Mouse (Mus musculus): ENCODE results near the gene Tmem174. TPM values are rescaled to one million over a fixed set of nuclear protein-coding genes. Genes with fewer than 3 reads are reported as not detected.
A peak's percentile ranks its signal among the peaks of the same experiment; 100 is the strongest.

Tmem174 gene
- polyA plus RNA-seq, 1 experiment, result 0.13 TPM

DNA sequence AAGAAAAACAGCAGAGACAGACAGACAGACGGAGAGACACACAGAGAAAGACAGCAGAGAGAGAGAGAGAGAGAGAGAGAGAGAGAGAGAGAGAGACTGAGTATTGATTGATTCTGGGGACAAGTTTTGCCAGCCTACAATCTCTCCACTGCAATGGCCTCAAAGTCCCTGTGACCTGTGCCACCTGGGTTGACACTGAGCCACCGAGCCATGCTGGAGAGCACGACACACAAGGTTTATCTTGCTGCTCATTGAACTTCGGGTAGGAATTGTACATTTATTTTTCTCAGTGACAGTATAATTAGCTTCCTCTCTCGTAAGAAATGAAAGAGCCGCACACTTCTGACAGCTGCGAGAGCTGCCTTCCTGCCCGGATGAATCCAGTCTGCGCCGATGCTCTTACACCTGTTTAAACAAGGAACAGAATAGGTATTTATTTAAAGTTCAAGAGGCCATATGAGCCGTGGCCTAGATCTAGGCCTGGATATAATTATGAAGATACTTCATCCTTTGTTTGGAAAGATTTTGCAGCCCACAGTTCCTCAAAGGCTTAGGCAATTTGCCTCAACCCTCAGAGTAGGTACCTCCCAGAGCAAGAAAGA lies 43.2 kb downstream of the Tmem174 start:
- Histone ChIP-seq H3K4me3 (ENCODE audit: control insufficient read depth, insufficient read depth, low read length) (no peak overlapping the region), H3K36me3 (ENCODE audit: control insufficient read depth, insufficient read depth, low read length) (no peaks in the 10 kb centered on the region), H3K27me3 (ENCODE audit: control insufficient read depth, insufficient read depth, low read length) (no peaks in the 10 kb centered on the region), H3K27ac (ENCODE audit: control insufficient read depth, insufficient read depth, low read length) (no peak overlapping the region), H3K4me1 (replicated peaks; ENCODE audit: control insufficient read depth, insufficient read depth, low read length) (no peaks in the 10 kb centered on the region)
- no peak for DNase-seq
- TF ChIP-seq CTCF (IDR thresholded peaks at IDR 0.05; ENCODE audit: borderline replicate concordance, control insufficient read depth, extremely low read depth, insufficient read depth, low read length, poor library complexity) (no peak), POLR2A (IDR thresholded peaks at IDR 0.05; ENCODE audit: control insufficient read depth, extremely low read depth, insufficient read depth, low read length, poor library complexity) (no peak)
- WGBS, result 93% methylated on average over 11 of the region's 11 CpGs

DNA sequence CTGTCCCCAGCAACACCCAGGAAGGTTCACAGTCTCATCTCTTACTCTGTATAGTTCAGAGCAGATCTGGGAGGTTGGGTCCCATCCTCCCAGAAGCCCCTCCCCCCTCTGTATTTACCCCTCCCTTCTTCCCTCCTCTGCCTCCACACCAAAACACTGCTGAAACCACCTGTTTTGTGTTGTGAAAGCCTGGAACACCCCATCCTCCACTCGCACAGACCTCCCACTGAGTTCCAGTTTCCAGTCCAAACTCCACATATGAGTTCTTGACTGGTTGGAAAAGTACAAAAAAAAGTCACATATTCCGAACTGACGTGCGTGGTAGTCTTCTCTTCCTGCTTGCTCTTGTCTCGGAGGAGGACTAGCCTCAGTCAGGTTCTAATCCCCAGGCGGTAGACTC lies 45.8 kb downstream of the Tmem174 start:
- no peak for DNase-seq
- H3K36me3 ChIP-seq (ENCODE audit: control insufficient read depth, insufficient read depth, low read length), result no peaks in the 10 kb centered on the region
- H3K4me1 ChIP-seq (replicated peaks; ENCODE audit: control insufficient read depth, insufficient read depth, low read length), result no peaks in the 10 kb centered on the region
- 88% methylated on average over 6 of the region's 6 CpGs for WGBS
- peaks cover 7% of the 10 kb centered on the region; the same call in 1 of the 2 replicates for H3K27me3 ChIP-seq (ENCODE audit: control insufficient read depth, insufficient read depth, low read length)
- H3K4me3 ChIP-seq (ENCODE audit: control insufficient read depth, insufficient read depth, low read length), result no peak overlapping the region
- no peak overlapping the region for H3K27ac ChIP-seq (ENCODE audit: control insufficient read depth, insufficient read depth, low read length)
- no peak for TF ChIP-seq CTCF (IDR thresholded peaks at IDR 0.05; ENCODE audit: borderline replicate concordance, control insufficient read depth, extremely low read depth, insufficient read depth, low read length, poor library complexity)
- TF ChIP-seq POLR2A (IDR thresholded peaks at IDR 0.05; ENCODE audit: control insufficient read depth, extremely low read depth, insufficient read depth, low read length, poor library complexity), result no peak

DNA sequence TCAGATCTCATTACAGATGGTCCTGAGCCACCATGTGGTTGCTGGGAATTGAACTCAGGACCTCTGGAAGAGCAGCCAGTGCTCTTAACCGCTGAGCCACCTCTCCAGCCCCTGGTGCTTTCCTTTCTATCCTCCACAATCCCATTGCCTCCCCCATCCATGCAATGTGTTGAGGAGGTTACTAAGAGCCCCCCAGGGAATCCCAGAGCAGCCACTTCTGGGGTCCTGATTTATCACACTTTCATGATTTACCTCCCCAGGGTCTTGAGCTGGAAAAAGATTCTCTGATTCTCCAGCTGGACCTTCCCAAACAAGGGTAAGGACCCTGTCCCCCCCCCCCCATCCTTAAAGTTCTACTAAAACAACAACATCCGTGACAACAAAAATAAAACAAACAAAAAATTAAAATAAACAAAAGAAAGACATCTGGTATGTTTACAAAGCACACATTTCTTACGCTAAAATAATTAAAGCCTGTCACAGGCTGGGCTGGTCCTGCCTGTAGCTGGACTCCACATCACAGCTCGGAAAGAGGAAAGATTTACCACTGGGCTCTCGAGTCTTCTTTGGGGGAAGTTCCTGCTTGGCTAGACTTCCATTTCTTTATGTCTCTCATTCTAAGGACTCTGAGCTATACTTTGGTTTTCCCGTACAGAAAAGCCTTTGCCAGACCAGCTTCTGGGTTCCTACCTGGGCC lies 46.4 kb downstream of the Tmem174 start:
- H3K36me3 ChIP-seq (ENCODE audit: control insufficient read depth, insufficient read depth, low read length), result no peaks in the 10 kb centered on the region
- H3K27ac ChIP-seq (ENCODE audit: control insufficient read depth, insufficient read depth, low read length), result no peak overlapping the region
- 69% methylated on average over 6 of the region's 6 CpGs for WGBS
- peaks cover 7% of the 10 kb centered on the region; the same call in 1 of the 2 replicates for H3K27me3 ChIP-seq (ENCODE audit: control insufficient read depth, insufficient read depth, low read length)
- H3K4me3 ChIP-seq (ENCODE audit: control insufficient read depth, insufficient read depth, low read length), result no peak overlapping the region
- TF ChIP-seq CTCF (IDR thresholded peaks at IDR 0.05; ENCODE audit: borderline replicate concordance, control insufficient read depth, extremely low read depth, insufficient read depth, low read length, poor library complexity) (no peak), POLR2A (IDR thresholded peaks at IDR 0.05; ENCODE audit: control insufficient read depth, extremely low read depth, insufficient read depth, low read length, poor library complexity) (no peak)
- no peaks in the 10 kb centered on the region for H3K4me1 ChIP-seq (replicated peaks; ENCODE audit: control insufficient read depth, insufficient read depth, low read length)
- no peak for DNase-seq

- WGBS, result 42% methylated on average over 9 of the region's 9 CpGs
- Histone ChIP-seq H3K27ac (ENCODE audit: control insufficient read depth, insufficient read depth, low read length) (no peak overlapping the region), H3K4me1 (replicated peaks; ENCODE audit: control insufficient read depth, insufficient read depth, low read length) (no peaks in the 10 kb centered on the region), H3K27me3 (ENCODE audit: control insufficient read depth, insufficient read depth, low read length) (peaks cover 7% of the 10 kb centered on the region; the same call in 1 of the 2 replicates), H3K36me3 (ENCODE audit: control insufficient read depth, insufficient read depth, low read length) (no peaks in the 10 kb centered on the region), H3K4me3 (ENCODE audit: control insufficient read depth, insufficient read depth, low read length) (no peak overlapping the region)
- no peak for DNase-seq
- no peak for TF ChIP-seq CTCF (IDR thresholded peaks at IDR 0.05; ENCODE audit: borderline replicate concordance, control insufficient read depth, extremely low read depth, insufficient read depth, low read length, poor library complexity)
- no peak for TF ChIP-seq POLR2A (IDR thresholded peaks at IDR 0.05; ENCODE audit: control insufficient read depth, extremely low read depth, insufficient read depth, low read length, poor library complexity)
Measured at GRCm38 (mm10) chr13:98589572-98589971, 47.6 kb downstream of the Tmem174 start.

DNA sequence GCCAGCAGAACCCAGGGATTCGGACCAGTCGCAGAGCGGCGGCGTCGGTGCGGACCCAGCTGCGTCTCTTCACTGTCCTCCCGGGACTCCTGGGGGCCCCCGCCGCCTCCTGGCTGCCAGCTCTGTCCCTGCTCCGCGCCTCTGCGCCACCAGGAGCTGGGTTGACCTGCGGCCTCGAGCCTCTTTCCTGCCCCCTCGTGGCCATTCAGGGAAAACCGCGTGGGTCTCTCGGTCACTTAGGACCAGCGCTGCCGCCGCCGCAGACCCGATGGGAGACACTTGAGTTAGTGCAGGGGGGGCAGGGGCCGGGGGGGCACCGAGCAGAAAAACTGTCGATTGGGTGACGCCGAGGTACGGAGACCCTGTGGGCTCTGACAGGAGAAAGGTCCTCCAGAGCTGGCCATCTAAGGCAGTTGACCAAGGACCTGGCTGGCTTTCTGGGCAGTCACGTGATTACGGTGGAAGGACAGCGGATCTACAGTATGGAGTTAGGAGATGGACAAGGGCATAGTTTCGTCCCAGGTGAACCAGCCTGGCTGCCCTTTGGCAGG lies 48.2 kb downstream of the Tmem174 start:
- WGBS, result 3% methylated on average over 35 of the region's 35 CpGs
- TF ChIP-seq CTCF (IDR thresholded peaks at IDR 0.05; ENCODE audit: borderline replicate concordance, control insufficient read depth, extremely low read depth, insufficient read depth, low read length, poor library complexity) (peak; percentile 74; the same call in 1 of the 2 replicates), POLR2A (IDR thresholded peaks at IDR 0.05; ENCODE audit: control insufficient read depth, extremely low read depth, insufficient read depth, low read length, poor library complexity) (no peak)
- peak; percentile 32 for DNase-seq
- Histone ChIP-seq H3K27me3 (ENCODE audit: control insufficient read depth, insufficient read depth, low read length) (peaks cover 7% of the 10 kb centered on the region; the same call in 1 of the 2 replicates), H3K36me3 (ENCODE audit: control insufficient read depth, insufficient read depth, low read length) (no peaks in the 10 kb centered on the region), H3K4me1 (replicated peaks; ENCODE audit: control insufficient read depth, insufficient read depth, low read length) (no peaks in the 10 kb centered on the region), H3K4me3 (ENCODE audit: control insufficient read depth, insufficient read depth, low read length) (no peak overlapping the region), H3K27ac (ENCODE audit: control insufficient read depth, insufficient read depth, low read length) (no peak overlapping the region)

DNA sequence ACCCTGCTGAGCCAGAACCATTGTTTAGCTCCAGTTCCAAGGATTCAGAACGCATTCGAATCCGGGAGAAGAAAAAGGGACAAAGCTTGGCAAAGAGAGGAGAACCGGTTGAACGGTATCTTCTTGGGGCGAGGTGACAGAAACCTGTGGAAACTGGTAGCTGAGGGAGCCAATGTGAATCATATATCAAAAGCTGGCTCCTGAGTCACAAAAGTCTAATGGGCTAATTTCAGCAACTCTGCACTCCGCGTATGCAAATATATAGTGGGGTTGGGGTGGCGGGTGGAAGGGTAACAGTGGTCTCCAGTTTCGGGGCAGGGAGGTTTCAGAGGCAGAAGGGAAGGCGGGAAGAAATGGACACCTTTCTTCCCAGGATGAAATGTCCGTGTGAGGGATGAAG lies 48.7 kb downstream of the Tmem174 start:
- H3K27ac ChIP-seq (ENCODE audit: control insufficient read depth, insufficient read depth, low read length), result no peak overlapping the region
- no peak overlapping the region for H3K4me3 ChIP-seq (ENCODE audit: control insufficient read depth, insufficient read depth, low read length)
- no peak for DNase-seq
- TF ChIP-seq CTCF (IDR thresholded peaks at IDR 0.05; ENCODE audit: borderline replicate concordance, control insufficient read depth, extremely low read depth, insufficient read depth, low read length, poor library complexity) (no peak), POLR2A (IDR thresholded peaks at IDR 0.05; ENCODE audit: control insufficient read depth, extremely low read depth, insufficient read depth, low read length, poor library complexity) (no peak)
- H3K27me3 ChIP-seq (ENCODE audit: control insufficient read depth, insufficient read depth, low read length), result peaks cover 7% of the 10 kb centered on the region; the same call in 1 of the 2 replicates
- 20% methylated on average over 12 of the region's 12 CpGs for WGBS
- no peaks in the 10 kb centered on the region for H3K4me1 ChIP-seq (replicated peaks; ENCODE audit: control insufficient read depth, insufficient read depth, low read length)
- no peaks in the 10 kb centered on the region for H3K36me3 ChIP-seq (ENCODE audit: control insufficient read depth, insufficient read depth, low read length)
